Mouse (Mus musculus) C2C12 (cell line): ENCODE results near the gene Arhgef12.

Experiments used
- CEBPB ChIP-seq: IDR thresholded peaks from one replicate; pipeline ENCODE4 v1.6.1; 2011; ENCODE audit warnings: low read depth, mild to moderate bottlenecking, control low read depth, moderate library complexity
- CTCF ChIP-seq: IDR thresholded peaks from one replicate; pipeline ENCODE4 v1.5.1; 2011; ENCODE audit not compliant: control insufficient read depth, insufficient read depth, insufficient read length
- MAX ChIP-seq: IDR thresholded peaks from one replicate; pipeline ENCODE4 v1.6.1; 2011; ENCODE audit warnings: mild to moderate bottlenecking, control low read depth
- MYOG ChIP-seq: IDR thresholded peaks from one replicate; pipeline ENCODE4 v1.6.1; 2011; ENCODE audit not compliant: control insufficient read depth, insufficient read length; ENCODE audit errors: extremely low read depth
- USF1 ChIP-seq: IDR thresholded peaks from one replicate; pipeline ENCODE4 v1.6.1; 2011; ENCODE audit warnings: low read depth, mild to moderate bottlenecking, control low read depth, moderate library complexity

DNA sequence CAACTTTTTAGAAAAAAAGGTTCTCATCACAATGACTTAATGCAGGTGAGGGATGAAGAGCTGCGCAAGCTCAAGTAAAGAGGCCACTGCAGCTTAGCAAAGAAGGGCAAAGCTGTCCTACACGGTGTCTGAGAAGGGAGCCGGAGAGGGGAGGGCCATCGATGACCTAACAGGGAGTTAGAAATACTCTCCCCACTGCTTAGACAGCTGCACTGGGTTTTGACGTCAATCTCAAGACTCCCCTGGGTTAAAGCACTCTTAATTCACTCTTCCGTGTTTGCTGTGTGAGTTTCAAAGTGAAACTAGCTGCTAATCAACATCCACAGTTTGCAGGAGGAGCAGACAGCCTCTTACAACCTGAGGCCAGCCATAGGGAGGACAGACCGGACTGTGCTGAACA is 30.9 kb downstream of the Arhgef12 start:
- TF ChIP-seq CTCF (no peak), MYOG (no peak), USF1 (no peak), CEBPB (no peak), MAX (no peak)
